Mouse (Mus musculus): ENCODE measurements around the gene Pde4d.

The Pde4d gene

DNA sequence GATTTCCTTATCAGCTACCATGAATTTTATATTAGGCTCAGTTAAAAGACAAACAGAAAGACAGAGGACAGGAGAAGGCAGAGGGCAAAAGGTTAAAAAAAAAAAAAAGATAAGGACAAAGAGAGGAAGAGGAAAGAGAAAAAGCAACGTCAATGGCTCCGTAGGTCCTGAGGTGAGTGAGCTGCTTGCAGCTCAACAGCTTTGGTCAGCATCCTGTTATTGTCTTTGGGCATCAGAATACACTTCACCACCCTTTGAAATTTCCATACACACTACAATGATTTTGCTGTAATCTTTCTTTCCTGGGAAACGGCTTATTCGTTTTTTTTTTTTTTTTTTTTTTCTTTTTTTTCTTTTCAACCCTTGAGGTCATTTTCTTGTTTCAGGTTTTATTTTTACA is 788.9 kb downstream of the Pde4d start:
- DNase-seq (ENCODE audit: low spot score in 2 of 2), result no peak

DNA sequence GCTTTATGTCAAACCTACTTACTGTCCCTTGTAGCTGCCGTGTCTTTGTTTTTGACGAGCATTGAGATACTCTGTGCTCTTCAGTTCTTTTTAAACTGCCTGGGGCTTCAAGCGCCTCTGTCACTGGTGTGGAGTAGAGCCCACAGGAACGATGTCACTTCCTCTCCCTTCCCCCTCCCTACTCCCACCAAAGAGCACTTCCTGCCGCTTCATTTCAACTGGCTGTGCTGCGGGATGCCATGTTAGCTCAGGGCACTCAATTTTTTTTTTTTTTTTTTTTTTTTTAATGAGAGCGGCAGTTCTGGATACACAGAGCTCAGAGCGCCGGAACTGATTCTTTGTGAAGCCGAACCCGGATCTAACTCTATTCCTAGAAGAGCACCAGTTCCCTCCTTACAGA is 789.5 kb downstream of the Pde4d start:
- DNase-seq (ENCODE audit: low spot score in 2 of 2), result no peak

DNA sequence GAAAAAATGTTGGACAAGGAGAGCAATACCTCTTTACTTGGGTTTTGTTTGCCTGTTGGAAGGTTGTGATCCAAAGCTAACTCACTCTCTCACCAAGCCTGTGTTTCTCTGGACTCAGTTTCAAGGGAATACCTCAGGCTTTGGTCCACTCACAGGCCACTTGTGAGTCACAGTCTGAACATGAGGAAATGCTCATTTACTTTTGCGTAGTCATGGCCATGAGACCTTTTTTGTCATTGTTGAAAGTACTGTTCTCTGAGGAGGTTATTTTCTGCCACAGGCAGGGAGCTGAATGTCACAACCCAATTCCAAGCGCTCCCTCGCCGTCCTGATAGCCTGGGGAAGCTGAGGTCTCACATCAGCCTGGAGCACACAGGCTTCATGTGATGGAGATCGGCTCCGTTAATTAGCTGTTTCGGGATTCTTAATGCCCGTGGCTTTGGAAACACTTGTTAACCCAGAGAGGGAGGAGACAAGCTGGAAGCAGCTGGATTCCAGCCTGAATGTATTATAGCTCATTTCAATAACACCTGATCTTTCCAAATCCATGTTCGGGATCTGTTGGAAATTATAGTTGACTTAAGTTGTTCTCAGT is 792.8 kb downstream of the Pde4d start:
- DNase-seq (ENCODE audit: low spot score in 2 of 2), result no peak

DNA sequence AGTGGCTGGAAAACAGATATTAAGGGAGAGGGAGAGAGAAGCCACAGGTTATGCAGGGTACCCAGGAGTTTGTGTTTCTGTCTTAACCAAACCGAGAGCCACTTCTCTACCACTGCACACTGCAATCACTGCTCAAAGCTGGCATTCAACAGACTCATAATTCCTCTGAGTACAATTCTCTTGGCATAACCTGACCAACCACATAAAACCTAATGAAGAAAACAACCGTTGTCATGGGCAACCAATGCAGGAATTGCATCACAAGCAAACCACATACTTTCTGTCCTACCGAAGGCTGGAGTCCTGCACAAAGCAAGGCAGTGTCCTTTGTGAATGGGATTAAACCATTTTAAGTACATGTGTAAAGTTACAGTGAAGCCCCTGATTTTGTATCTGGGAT is 793.4 kb downstream of the Pde4d start:
- DNase-seq (ENCODE audit: low spot score in 2 of 2), result no peak

DNA sequence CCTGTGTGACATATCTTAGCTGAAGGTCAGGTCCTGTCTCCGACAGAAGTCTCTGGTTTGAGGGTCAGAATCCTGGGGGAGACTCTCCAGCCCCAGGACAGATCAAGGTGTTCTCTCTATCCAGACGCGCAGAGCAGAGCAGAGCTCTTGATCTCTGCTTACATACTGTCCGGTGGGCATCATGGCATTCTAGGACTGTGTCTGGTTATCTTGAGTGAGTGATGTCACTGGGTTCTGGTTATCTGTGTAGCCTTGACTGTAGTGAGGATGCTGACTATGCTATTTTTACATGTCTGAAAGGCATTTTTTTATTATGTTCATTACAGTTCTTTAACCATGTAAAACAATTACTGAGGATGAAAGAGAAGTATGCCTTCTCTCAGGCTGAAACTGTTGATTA is 797.3 kb downstream of the Pde4d start:
- no peak for DNase-seq (ENCODE audit: low spot score in 2 of 2)

DNA sequence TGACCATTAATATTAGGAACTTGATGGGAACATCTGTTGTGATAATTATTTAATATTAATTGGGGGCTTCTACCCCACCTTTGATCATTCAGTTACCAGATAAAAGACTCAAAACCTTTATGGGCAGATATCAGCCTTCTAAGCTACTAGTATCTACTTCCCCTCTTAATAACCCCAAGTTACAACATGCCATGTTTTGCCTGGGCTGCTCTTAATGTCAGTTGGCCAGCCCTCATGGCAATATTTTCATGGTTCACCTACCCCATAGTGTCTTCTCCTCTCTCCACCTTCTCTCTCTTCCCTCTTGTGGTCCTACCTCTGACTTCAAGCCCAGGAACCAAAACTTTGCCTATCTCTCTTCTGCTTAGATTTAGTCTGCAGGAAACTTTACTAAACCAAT is 799.6 kb downstream of the Pde4d start:
- DNase-seq (ENCODE audit: low spot score in 2 of 2), result no peak

DNA sequence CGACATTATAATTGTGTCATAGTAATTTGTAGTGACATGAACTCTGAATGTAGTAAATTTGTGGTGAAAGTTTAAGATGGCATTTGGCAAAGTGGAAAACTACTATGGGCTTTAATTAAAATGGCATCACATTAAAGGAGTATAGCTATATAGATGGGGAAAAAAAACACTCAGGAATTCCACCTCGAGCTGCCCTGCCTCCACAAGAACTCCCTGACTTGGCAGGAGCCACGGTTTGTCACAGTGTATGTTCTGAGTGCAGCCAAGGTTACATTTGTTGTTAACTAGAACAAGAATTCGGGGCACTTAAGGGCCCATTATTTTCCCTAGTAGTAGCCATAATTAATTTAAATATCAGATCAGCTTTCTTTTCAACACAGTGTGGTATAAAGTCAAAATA is 805.9 kb downstream of the Pde4d start:
- no peak for DNase-seq (ENCODE audit: low spot score in 2 of 2)

DNA sequence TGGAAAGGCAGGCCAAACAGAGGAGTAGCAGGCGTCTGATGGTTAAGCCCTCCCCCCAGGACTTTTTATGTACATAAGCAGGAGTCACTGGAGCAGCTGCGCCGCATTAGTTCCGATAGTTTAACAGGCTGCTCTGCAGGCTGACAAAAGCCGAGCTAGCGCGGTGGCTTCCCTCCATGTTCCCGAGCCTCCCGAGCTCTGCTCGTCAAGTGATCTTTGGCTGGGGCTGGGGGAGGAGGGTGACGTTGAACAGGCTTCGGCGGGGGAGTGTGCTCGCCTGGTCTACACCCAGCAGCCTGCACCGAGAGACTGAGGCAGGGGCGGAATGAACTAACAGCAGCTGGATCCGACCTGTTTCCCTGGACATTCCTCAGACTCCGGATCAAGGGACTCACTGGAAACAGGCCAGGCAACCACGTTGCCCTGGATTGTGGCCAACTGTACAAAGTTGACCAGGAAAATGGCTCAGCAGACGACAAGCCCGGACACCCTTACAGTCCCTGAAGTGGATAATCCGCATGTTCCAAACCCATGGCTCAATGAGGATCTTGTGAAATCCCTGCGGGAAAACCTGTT is 810.6 kb downstream of the Pde4d start:
- DNase-seq (ENCODE audit: low spot score in 2 of 2), result peak; percentile 44 to 54

DNA sequence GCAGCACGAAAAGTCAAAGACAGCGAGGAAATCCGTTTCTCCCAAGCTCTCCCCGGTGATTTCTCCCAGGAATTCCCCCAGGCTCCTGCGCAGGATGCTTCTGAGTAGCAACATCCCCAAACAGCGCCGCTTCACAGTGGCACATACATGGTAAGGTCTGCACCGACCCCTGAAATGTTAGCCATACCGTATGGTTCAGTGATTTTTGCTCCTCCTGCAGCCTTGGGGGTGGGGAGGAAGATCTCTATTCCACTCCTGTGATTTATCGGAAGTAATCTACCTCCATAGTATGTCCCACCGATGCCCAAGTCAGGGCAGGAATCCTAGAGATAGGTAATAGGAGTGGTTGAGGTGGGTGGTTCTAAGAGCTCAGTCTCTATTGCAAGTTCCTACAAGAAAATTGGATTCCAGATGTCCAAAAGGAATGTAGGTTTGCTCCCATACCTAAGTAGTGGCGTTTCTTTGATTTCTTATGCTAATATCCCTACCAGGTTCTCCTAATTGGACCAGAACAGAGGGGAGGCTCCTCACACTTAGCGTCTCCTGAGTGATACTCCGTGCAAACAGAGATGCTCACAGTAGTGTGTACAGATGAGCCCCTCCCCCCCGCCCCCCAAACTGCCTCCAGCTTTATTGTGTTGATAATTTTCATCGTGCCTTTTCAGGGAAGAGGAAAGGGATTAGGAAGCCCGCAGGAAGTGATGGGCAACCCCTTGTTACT is 811.2 kb downstream of the Pde4d start:
- no peak for DNase-seq (ENCODE audit: low spot score in 2 of 2)

DNA sequence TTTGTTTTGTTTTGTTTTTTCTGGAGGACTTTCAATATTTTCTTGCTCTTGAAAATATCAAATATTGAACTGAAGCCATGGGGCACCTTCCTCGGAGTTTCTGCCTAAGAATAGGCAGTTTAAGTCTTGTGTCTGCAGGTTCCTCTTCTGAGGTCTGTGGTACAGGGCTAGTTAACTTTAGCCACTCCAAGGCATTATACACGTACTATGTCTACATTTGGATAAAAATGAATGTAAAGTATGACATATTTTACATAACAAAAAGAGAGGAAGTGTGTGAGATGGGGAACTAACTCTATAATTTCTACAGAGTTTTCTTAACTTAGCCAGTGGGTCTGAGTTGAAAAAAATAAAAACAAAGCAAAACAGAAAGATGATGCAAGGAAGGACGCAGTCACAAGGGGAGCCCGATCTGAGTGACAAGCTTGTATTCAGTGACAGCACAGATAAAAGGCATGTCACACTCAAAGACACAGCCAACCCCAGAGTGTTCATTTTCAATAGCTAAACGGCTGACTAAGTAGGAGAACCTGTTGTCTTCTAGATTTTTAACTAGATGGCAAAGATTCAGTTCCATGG is 812.0 kb downstream of the Pde4d start:
- no peak for DNase-seq (ENCODE audit: low spot score in 2 of 2)

DNA sequence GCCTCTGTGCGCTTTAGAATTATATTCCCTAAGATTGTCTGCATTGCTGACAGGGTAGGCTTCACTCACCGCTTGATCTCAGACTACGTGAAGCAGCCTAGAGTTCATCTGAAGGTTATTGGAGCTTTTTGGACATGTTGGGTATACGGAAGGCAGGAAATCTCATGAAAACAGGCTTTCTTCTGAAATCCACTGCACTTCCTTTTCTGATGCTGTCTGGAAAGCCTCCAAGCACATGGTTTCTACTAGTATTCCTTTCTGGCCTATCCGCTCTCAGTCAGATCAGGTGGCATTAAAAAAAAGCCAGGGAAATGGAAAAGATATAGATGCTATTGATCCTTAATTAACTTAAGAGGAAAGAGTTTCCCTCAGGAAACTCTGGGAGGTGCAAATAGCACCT is 812.8 kb downstream of the Pde4d start:
- DNase-seq (ENCODE audit: low spot score in 2 of 2), result no peak

DNA sequence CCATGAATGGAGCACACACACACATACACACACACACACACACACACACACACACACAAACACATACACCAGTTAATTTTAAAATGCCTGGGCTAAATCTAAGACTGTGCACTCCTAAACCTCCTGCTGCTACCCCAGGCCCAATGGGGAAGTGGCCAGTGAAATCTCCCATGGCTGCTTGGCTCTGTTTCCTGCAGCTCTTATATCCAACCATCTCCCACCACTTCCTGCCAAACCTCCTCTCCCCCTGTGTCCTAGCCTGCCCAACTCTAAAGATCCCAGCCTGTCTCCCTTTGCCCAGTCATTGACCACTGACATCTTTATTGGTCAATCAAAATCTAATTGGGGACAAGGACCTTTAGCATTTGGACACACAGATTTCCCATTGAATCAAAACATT is 814.1 kb downstream of the Pde4d start:
- no peak for DNase-seq (ENCODE audit: low spot score in 2 of 2)

DNA sequence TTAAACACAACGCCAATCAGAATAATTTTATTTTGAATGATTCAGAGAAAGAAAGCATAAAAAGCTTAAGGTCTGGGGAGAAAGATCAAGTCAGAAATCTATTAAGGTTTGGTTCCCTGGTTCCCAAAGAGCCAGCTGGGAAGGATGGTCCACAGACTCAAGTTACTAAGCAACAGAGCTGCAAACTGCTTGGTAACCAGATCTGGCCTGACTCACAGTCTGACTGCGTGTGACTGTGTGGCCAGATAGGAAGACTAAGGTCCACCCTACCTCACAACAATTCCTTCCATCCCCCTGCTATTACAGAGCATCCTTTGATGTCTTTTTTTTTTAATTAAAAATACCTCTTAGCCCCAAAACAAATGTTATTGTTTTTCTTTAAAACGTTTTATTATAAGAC is 818.5 kb downstream of the Pde4d start:
- DNase-seq (ENCODE audit: low spot score in 2 of 2), result no peak

DNA sequence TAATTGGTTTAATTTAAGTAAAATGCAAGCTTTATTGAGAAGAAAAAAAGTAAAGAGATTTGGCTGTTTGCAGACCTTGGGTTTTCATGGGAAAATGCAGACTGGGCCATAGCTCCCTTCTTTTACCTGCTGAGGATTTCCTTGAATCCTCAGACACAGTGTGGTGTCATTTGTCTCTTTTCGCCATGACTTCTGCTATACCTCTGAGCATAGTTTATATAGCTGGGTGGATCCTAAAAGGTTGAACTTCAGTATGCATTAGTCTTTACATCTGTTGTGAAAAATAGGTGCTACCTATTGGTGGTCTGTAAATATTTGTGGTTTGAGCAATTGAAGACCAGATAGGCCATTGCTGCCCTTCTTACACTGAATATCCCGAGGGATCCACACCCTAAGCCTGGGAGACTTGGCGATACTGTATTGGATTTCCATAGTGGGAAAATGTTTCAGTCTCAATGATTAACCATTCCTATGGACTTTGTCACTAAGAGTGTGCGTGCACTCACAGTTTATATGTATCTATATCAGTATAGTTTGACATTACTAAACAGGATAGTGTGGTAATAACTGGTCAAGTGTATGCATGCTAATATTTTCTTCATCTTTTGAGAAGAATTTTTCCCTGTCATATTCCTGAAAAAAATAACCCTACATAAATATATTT is 819.0 kb downstream of the Pde4d start:
- DNase-seq (ENCODE audit: low spot score in 2 of 2), result no peak

DNA sequence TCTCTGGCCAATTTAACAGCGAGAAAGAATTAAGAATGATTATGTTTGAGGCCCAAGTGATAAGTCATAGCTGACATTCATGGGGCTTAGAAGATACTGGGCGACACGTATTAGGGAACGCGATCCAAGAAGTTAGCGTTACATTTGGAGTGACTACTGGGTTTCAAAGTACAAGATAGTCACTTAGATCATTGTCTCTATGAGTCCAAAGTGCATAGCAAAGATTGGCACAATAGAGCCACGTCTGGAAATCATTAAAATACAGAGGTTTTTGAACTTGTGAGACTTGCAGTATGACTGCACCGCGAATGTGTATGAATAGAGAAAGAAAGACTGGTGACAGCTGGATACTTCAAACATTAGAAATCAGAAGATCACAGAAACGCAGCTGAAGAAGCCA is 825.1 kb downstream of the Pde4d start:
- DNase-seq (ENCODE audit: low spot score in 2 of 2), result no peak

DNA sequence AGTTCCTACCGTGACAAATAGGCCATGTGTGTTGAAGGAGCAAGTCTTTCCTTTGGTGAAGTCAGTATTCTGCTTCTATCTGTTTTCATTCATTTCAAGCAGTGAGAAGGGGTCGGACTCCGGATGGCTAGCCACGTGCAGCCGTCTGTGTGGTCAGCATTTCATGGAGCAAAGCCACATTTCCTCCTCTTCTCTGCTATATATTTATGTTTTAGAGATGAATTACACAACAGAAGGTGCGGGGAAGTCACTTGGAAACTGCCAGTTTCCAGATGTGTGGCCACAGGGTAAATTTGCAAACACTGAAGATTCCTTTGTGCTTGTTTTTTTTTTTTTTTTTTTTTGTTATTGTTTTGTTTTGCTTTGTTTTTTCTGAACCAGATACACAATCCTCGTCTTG is 828.0 kb downstream of the Pde4d start:
- no peak for DNase-seq (ENCODE audit: low spot score in 2 of 2)

DNA sequence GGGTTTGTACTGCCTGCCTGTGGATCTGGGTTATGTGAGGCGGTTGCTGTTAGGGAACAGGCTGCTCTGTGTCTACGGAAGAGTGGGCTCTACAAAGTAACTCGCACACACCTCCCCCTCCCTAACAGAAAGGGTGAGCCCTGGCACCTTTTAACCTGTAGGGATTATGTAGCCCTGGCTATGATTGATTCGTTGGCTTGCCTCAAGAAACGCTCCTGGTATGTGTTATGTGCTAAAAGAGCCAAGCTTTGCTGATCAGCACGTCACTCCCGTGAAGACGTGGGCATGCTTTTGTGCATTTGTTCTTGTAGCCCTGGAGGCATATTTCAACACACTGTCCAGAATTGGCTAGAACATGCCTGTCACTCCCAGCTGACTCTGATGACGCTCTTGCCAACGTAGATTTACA is 828.8 kb downstream of the Pde4d start:
- peak; percentile 41 to 53 for DNase-seq (ENCODE audit: low spot score in 2 of 2)

DNA sequence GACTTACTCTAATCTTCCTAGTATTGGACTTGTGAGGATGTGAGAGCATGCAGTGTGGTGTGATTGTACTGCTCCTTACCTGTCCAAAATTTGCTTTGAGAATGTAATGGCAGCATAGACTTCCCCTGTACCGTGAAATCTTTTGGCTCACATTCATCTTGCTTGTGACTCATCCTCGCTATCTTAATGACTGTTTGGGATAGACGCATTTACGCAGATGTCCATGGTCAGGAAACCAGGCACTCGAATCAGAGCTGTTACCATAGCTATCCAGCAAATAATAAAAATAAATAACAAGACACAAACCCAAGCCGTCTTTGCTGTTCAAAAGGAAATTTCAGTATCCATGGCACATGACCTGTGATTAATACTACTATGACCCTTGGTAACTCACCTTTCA is 829.5 kb downstream of the Pde4d start:
- DNase-seq (ENCODE audit: low spot score in 2 of 2), result no peak

DNA sequence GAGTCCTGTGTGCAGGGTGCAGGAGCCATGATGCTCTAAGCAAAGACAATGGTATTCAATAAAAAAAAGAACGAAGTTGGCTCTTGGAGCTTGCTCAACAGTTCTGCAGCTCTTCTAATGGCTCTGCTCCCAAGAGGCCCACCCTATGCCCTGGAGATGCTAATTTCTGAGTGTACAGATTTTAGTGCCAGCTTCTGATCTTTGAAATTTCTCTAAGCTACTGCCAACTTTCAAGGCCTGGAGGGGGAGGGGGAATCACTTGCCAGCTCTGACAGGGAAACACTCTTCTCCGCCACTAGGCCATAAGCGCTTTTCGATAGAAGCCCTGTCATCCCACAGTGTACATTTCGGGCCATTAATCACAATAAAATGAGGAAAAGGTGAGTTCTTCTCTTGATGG is 830.7 kb downstream of the Pde4d start:
- peak in 1 of 2 experiments; percentile 43 for DNase-seq (ENCODE audit: low spot score in 2 of 2)

DNA sequence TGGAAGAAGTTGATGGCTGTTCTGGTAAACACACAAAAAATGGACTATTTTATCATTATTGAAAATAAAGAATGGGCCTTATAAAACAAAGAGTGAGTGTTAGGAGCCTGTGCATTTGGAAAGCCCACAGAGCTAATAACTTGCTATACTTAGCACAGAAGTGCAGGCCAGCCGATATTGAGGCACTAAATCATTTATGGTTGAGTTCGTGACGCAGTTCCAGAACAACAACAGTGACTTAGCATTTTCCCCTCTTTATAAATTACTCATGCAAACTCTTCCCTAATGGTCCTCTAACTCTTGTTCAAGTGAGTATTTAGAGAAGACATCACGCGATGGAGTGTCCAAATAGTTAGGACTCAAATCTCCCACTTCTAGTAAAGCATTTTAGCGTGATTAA is 837.7 kb downstream of the Pde4d start:
- DNase-seq (ENCODE audit: low spot score in 2 of 2), result no peak

DNA sequence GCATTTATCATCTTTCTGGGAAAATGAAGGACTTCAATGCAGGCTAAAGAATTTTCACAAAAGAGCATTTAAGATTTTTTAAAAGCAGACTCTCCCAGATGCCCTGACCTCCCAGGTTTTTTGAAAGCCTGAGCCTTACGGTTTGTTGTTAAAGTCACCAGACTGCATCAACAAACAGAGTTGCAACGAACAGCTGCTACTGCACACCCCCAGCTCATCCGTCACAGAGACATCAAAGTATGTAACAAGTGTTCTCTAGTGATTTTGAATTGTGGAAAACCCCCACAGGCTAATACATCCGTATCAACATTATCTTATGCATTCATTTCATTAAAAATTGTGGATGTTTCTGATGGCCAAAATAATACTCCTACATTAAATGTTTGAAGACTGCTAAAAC is 841.2 kb downstream of the Pde4d start:
- DNase-seq (ENCODE audit: low spot score in 2 of 2), result no peak

DNA sequence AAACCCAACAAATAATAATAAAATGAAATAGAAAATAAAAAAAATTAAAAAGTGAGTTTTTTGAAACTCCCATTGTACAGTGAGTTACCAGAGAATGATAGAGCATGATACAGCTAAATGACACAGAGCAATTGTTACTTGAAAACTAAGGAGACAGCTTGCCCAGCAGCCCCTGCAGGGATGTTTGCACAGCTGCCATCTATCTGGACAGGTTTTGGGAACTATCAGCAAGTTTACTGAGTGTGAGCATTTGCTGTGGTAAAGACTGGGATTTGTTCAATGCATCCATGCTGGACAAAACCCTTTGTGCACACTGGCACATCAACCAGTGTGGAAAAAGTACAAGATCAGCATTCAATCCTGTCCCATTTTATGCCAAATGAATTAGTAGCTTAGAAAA is 843.3 kb downstream of the Pde4d start:
- no peak for DNase-seq (ENCODE audit: low spot score in 2 of 2)

Data from frontal cortex, postnatal 36 days (tissue).